Mouse (Mus musculus) layer of hippocampus, adult 18-20 months (tissue): ENCODE measurements around the gene Olfr1312. TPM values are rescaled to one million over a fixed set of nuclear protein-coding genes. Genes with fewer than 3 reads are reported as not detected.
"Not testable (repeated sequence)": the region's sequence is repeated elsewhere in the genome, so short reads cannot be mapped to it uniquely, and the experiment has no call there.

Experiments
- DNase-seq, 2 experiments: peaks; one replicate each; pipeline ENCODE4 v3.0.0; 2022; ENCODE audit warnings: low spot score in 2 of 2
- long read RNA-seq: library from polyadenylated mRNA; stranded (forward); transcript quantifications from one replicate; pipeline ENCODE4 v2.0.0, GENCODE M21; 2021
- total RNA-seq, 2 experiments: library from RNA; stranded (reverse); gene quantifications; 2 replicates each; pipeline ENCODE4 v1.2.3; 2021

The Olfr1312 gene
- not detected for total RNA-seq
- long read RNA-seq = 0 reads

DNA sequence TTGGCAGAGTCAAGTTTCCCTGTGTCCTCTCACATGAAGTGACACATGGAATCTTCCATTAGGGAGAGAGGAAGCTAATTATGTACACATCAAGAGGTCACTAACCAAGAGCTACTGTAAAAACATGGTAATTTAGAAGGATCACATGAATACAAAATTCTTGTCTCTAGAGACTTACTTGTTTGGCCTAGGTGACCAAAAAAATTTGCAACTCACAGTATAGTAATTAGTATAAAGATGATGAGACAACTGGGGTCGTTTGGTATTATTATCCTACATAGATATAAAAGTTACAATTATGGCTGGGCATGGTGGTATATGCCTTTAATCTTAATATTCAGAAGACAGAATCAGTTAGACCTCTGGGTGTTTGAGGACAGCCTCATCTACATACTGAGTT is at the start of gene Olfr1312:
Gene Olfr1312, minus strand, starts transcription at position 101 of the 400 bp plus-strand sequence.
- DNase-seq = no peak

DNA sequence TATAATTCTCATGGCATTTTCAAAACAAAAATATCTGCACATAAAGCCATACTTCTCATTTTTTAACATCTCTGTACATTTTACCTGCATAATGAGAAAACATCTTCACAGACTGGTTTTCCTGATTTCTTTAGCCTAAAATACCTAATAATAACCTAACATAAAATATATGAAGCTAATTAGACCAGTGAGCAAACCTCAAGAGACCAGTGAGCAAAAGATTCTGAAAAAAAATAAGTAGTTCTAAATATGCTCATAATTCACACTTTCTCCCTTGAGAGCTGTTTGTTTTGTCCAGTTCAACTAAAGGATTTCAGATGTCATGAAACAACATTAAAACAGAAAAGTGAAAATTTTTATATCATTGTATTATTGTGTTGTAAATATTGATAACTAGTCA is 46.6 kb upstream of the Olfr1312 start, which contains the start of gene Olfr1314:
Gene Olfr1314, minus strand, starts transcription at position 101 of the 400 bp plus-strand sequence.
- DNase-seq = no peak

DNA sequence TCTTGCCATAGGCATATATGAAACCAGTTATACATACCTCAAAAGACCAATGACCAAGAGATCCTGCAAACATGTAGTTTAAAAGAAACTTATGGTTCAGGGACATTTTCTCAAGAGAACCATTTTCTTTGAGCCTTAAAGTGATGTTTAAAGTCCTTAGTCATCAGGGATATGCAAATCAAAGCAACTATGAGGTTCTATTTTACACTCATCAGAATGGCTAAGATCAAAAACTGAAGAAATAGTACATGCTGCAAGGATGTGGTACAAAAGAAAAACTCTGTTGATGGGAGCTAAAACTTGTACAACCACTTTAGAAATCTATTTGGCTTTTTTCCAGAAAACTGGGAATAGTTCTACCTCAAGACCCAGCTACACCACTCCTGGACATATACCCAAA is 27.7 kb upstream of the Olfr1312 start, which contains the start of gene Olfr1313:
Gene Olfr1313, minus strand, starts transcription at position 101 of the 400 bp plus-strand sequence.
- no peak for DNase-seq

DNA sequence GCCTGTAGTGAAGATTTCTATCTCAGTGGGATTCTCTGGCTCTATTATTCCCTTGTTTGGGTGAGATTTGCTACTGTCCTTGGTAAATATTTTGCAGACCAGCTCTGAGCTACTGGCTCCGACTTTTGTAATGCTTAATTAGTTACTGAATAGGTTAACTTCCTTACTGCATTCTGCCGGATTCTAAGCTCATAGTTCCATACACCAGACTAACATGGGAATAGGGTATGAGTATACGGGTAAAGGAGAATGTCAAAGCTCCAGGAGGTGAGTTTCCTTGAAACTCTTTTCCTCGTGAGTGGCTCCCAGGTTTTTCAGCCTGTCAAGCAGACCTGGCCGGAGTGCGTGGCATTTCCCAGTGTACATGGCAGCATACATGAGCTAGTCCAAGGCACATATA is 23.1 kb downstream of the Olfr1312 start:
- not testable (repeated sequence) for DNase-seq

DNA sequence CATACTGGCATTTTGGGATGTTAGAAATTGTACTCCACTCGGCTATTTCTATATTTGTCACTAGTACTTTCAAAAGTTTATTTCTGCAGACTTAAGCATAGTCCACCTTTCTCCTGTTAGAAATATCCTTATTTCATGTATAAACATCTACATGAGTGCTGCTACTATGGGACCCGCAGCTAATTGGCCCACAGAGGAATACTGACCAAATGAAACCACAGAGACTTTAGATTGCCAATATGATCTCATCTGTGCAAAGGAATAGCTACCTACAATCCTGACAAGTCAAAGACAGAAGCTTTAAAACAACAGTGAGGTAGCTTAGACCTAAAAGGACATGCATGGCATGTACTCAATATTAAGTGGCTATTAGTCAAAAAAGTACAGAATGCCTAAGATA is 25.7 kb downstream of the Olfr1312 start, which contains the start of gene Olfr1311:
Gene Olfr1311, minus strand, starts transcription at position 101 of the 400 bp plus-strand sequence.
- DNase-seq = no peak

DNA sequence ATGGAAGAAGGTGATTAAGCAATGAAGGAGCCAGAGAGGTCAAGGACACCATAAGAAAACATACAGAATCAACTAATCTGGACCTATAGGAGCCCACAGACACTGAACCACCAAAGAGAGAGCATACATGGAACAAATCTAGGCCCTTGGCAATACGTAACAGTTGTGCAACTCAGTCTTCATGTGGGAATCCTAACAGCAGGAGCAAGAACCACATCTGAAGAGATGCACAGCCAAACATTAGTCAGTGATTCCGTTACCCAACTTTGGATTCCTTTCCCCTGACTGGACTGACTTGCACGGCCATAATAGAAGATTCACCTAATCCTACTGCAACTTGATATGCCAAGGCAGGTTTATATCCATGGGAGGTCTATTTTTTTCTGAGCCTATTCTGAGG is 35.1 kb downstream of the Olfr1312 start:
- DNase-seq = no peak

DNA sequence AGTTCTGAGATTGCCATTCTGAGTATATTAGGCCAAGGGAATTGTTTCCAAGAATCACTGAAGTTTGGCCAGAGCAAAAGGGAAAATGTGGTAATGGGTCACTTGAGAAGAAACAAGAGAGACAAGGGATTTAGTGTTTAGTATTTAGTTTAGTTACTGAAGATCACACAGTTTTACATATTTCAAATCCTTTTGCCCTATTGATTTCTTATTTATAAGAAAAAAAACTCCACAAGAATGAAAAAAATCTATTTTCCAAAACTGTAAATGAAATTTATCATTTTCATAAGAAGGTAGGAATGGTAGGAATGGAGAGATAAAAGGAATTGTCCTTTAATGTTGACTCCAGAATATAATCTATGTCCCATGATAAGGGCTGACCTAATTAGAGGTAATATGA is 37.4 kb downstream of the Olfr1312 start, which contains the start of gene Olfr1310:
Gene Olfr1310, minus strand, starts transcription at position 101 of the 400 bp plus-strand sequence.
- no peak for DNase-seq

DNA sequence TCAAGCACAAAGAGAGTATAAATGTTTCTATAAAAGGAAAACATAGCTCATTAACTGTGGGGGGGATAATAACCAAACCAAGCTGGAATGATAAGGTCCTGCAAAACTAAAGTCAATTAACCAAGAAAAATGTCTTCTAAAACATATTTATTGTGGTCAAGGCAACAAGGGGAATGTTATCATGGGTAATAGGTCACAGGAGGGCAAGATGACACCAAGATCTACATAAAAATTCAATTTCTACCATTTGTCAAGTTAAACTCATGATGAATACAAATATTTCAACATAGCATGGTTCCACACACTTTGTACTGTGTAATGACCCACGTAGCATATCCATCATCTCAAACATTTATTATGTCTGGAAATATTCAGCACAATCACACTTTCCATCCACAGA is 59.9 kb downstream of the Olfr1312 start, which contains the start of gene Olfr1309:
Gene Olfr1309, minus strand, starts transcription at position 101 of the 400 bp plus-strand sequence.
- DNase-seq = no peak

Other genes starting within 250 kb of the Olfr1312 start
- gene Olfr1303, start 229.9 kb downstream of the Olfr1312 start, total RNA-seq = not detected
- gene Olfr1305, start 173.1 kb downstream of the Olfr1312 start, total RNA-seq = not detected
- gene Olfr1306, start 134.0 kb downstream of the Olfr1312 start, total RNA-seq = not detected
- under 1 TPM in 1 of 2 experiments, not detected in 1; 0.02 TPM for gene Olfr1307, start 100.8 kb downstream of the Olfr1312 start, total RNA-seq
- not detected for gene Olfr1308, start 85.3 kb downstream of the Olfr1312 start, total RNA-seq
- gene Olfr1309, start 60.0 kb downstream of the Olfr1312 start, total RNA-seq = not detected
- gene Olfr1310, start 37.5 kb downstream of the Olfr1312 start, total RNA-seq = not detected
- gene Olfr1311, start 25.8 kb downstream of the Olfr1312 start, total RNA-seq = not detected
- gene Olfr1313, start 27.6 kb upstream of the Olfr1312 start, total RNA-seq = not detected
- gene Olfr1314, start 46.5 kb upstream of the Olfr1312 start, total RNA-seq = not detected
- gene Olfr1315-ps1, start 65.2 kb upstream of the Olfr1312 start, total RNA-seq = not detected
- gene Olfr1316, start 84.7 kb upstream of the Olfr1312 start, total RNA-seq = not detected
- not detected for gene Olfr1317, start 90.1 kb upstream of the Olfr1312 start, total RNA-seq
- not detected for gene Olfr1318, start 104.0 kb upstream of the Olfr1312 start, total RNA-seq
- 10 to 100 TPM; 75.4 to 81.1 TPM for gene Lpcat4, start 189.2 kb upstream of the Olfr1312 start, total RNA-seq
- gene Nutm1, start 209.1 kb upstream of the Olfr1312 start, total RNA-seq = not detected
- 10 to 100 TPM; 52.4 TPM for gene Nop10, start 211.7 kb upstream of the Olfr1312 start, total RNA-seq
- gene Slc12a6, start 215.6 kb upstream of the Olfr1312 start, total RNA-seq = 100 to 1,000 TPM; 102 to 105 TPM
- gene Gm21985, start 216.1 kb upstream of the Olfr1312 start, total RNA-seq = 1 to 10 TPM; 2.0 to 3.8 TPM